ENCODE assay signal across 10 mouse cellular contexts in the genomic region with DNA sequence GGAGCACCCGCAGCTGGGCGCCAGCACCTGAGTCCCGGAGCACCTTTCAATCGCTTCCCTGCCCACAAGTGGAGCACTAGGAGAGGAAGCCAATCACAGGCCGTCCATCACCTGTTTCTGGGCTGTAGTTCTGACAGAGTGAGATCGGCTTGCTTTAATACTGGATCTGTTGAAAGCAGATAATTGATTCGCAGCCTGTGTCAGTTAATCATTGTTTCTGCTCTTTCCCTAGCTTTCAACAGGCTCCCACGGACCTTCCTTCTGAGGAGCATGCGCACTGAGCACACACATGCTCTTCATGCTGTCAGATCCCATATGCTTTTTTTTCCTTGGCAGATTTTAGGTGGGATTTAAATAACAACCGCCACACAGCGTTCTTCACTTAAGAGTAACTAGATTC.
DNase-seq lines count a peak whose midpoint lies in the region; ATAC-seq lines count a peak whose summit lies in the region.
"Had no signal": no experiment of that assay in that cellular context is flagged by ENCODE, and none has a peak within 500 bp of the region (broad histone marks: within the 10 kb centered on the region; RNA-seq: fewer than 3 reads in every experiment).

No protein-coding gene starts in this region.

- H3K27me3 ChIP-seq in heart, embryonic 15.5 days: no peaks in the 10 kb centered on the region
- no peaks in the 10 kb centered on the region for H3K27me3 ChIP-seq in hindbrain, embryonic 14.5 days (ENCODE audit: control insufficient read depth, insufficient read depth, low read length)
- no peaks in the 10 kb centered on the region for H3K27me3 ChIP-seq in midbrain, embryonic 16.5 days (ENCODE audit: control insufficient read depth, insufficient read depth, low read depth, low read length)
- H3K27me3 ChIP-seq: embryonic facial prominence, embryonic 15.5 days; lung, embryonic 15.5 days had no signal

- H3K4me2 ChIP-seq in heart, embryonic 15.5 days: peak overlapping the region; percentile 19; the same call in 1 of the 2 replicates
- H3K4me2 ChIP-seq in hindbrain, embryonic 14.5 days (replicated peaks): peak overlapping the region; percentile 31; the same call in 1 of the 2 replicates
- peak overlapping the region; percentile 27; the same call in 1 of the 2 replicates for H3K4me2 ChIP-seq in midbrain, embryonic 16.5 days (ENCODE audit: low read length)
- H3K4me2 ChIP-seq: embryonic facial prominence, embryonic 15.5 days; lung, embryonic 15.5 days had no signal

- H3K4me1 ChIP-seq in heart, embryonic 15.5 days (replicated peaks): no peaks in the 10 kb centered on the region
- H3K4me1 ChIP-seq in hindbrain, embryonic 14.5 days (replicated peaks; ENCODE audit: control insufficient read depth, insufficient read depth, low read length): 0 out of 2 replicates have a peak, but pooled peaks cover 5% of the 10 kb centered on the region
- H3K4me1 ChIP-seq in midbrain, embryonic 16.5 days (ENCODE audit: control insufficient read depth, insufficient read depth, low read length): peaks cover 12% of the 10 kb centered on the region

- H3K9me3 ChIP-seq in heart, embryonic 15.5 days (replicated peaks): no peaks in the 10 kb centered on the region
- H3K9me3 ChIP-seq in hindbrain, embryonic 14.5 days (ENCODE audit: control insufficient read depth, low read length): no peaks in the 10 kb centered on the region
- no peaks in the 10 kb centered on the region for H3K9me3 ChIP-seq in midbrain, embryonic 16.5 days (replicated peaks; ENCODE audit: control insufficient read depth, low read length, poor library complexity, severe bottlenecking)
- H3K9me3 ChIP-seq: embryonic facial prominence, embryonic 15.5 days; lung, embryonic 15.5 days had no signal

- 54% methylated on average over 11 of the region's 11 CpGs for WGBS in heart, embryonic 15.5 days
- WGBS in hindbrain, embryonic 14.5 days: 58% methylated on average over 11 of the region's 11 CpGs
- 53% methylated on average over 11 of the region's 11 CpGs for WGBS in midbrain, embryonic 16.5 days

- no peaks in the 10 kb centered on the region for H3K36me3 ChIP-seq in heart, embryonic 15.5 days
- no peaks in the 10 kb centered on the region for H3K36me3 ChIP-seq in hindbrain, embryonic 14.5 days (replicated peaks; ENCODE audit: control insufficient read depth, insufficient read depth)
- H3K36me3 ChIP-seq in midbrain, embryonic 16.5 days (ENCODE audit: control insufficient read depth, insufficient read depth, low read length): no peaks in the 10 kb centered on the region
- H3K36me3 ChIP-seq: embryonic facial prominence, embryonic 15.5 days; lung, embryonic 15.5 days had no signal

- DNase-seq in heart, adult 8-10 months (ENCODE audit: low spot score): no peak
- DNase-seq in hindbrain, embryonic 14.5 days (ENCODE audit: low spot score): peak; percentile 63
- peak; percentile 73 for DNase-seq in layer of hippocampus, adult 11-12 months (ENCODE audit: low spot score)
- no peak for DNase-seq in ovary, adult 18-20 months (ENCODE audit: low spot score)
- DNase-seq in thymus, postnatal 0 days (ENCODE audit: low spot score): no peak

- no peak overlapping the region for H3K9ac ChIP-seq in heart, embryonic 15.5 days
- no peak overlapping the region for H3K9ac ChIP-seq in hindbrain, embryonic 14.5 days
- H3K9ac ChIP-seq in midbrain, embryonic 16.5 days (ENCODE audit: low read depth, low read length): no peak overlapping the region
- H3K9ac ChIP-seq: embryonic facial prominence, embryonic 15.5 days; lung, embryonic 15.5 days had no signal

- H3K4me3 ChIP-seq in heart, embryonic 15.5 days: no peak overlapping the region
- no peak overlapping the region for H3K4me3 ChIP-seq in hindbrain, embryonic 14.5 days (replicated peaks; ENCODE audit: low read length)
- no peak overlapping the region for H3K4me3 ChIP-seq in midbrain, embryonic 16.5 days (ENCODE audit: low read depth, low read length)
- H3K4me3 ChIP-seq: embryonic facial prominence, embryonic 15.5 days; lung, embryonic 15.5 days had no signal

- ATAC-seq in heart, embryonic 15.5 days (replicated peaks; ENCODE audit: insufficient number of reproducible peaks, insufficient read depth, low FRiP score, low read depth): no peak
- no peak for ATAC-seq in hindbrain, embryonic 14.5 days (ENCODE audit: low FRiP score)
- ATAC-seq in midbrain, embryonic 16.5 days: peak; percentile 58; the same call in 1 of the 2 replicates
- ATAC-seq in granulocyte monocyte progenitor cell, adult 5-6 weeks (replicated peaks; ENCODE audit: poor library complexity, severe bottlenecking): no peak

- no peak overlapping the region for H3K27ac ChIP-seq in heart, embryonic 15.5 days
- 0 out of 2 replicates have a peak overlapping the region, but pooled peaks have one; percentile 20 for H3K27ac ChIP-seq in hindbrain, embryonic 14.5 days
- H3K27ac ChIP-seq in midbrain, embryonic 16.5 days (ENCODE audit: low read length): no peak overlapping the region
- H3K27ac ChIP-seq: embryonic facial prominence, embryonic 15.5 days; lung, embryonic 15.5 days had no signal

Comparison
In these comparisons a context has a peak if more than half of its experiments do, and no peak if none do; other contexts are left out.
1. DNase-seq: peak in hindbrain, embryonic 14.5 days (single experiment) and layer of hippocampus, adult 11-12 months (single experiment); none in heart, adult 8-10 months (single experiment), ovary, adult 18-20 months (single experiment) and thymus, postnatal 0 days (single experiment).
2. Peak in every context shown above with its lines, with median percentiles within 50 percentile points of each other: H3K4me2 ChIP-seq.